Mouse (Mus musculus) heart, postnatal 25 days (tissue): ENCODE data around the gene Pacsin2. TPM values are rescaled to one million over a fixed set of nuclear protein-coding genes. Genes with fewer than 3 reads are reported as not detected.

Experiments
- DNase-seq: peaks from one replicate; pipeline ENCODE4 v3.0.0; 2022; ENCODE audit warnings: low spot score
- intact Hi-C: fragments of 180-260 bp; cut with DNase I; formaldehyde crosslinking; loops from one replicate; pipeline ENCODE4 v1.15.1; 2025
- total RNA-seq, 2 experiments: library from RNA; stranded (reverse); gene quantifications; 2 replicates each; pipeline ENCODE4 v1.2.3; 2021

Pacsin2 gene
- total RNA-seq, 2 experiments from 2014 or later = 179 to 215 TPM

- intact Hi-C loops = no loop called here
- no peak for DNase-seq
Measured at GRCm38 (mm10) chr15:83455637-83456036, 8.8 kb downstream of the Pacsin2 start.

GRCm38 (mm10) chr15:83455034-83455433 is 9.4 kb downstream of the Pacsin2 start:
- intact Hi-C loops = no loop called here
- DNase-seq = no peak

GRCm38 (mm10) chr15:83454419-83454818 is 10.0 kb downstream of the Pacsin2 start:
- intact Hi-C loops = no loop called here
- no peak for DNase-seq

GRCm38 (mm10) chr15:83453879-83454278 is 10.5 kb downstream of the Pacsin2 start:
- no peak for DNase-seq
- intact Hi-C loops = no loop called here

- intact Hi-C loops = no loop called here
- no peak for DNase-seq
Measured at GRCm38 (mm10) chr15:83452219-83452760, 12.1 kb downstream of the Pacsin2 start.

GRCm38 (mm10) chr15:83451621-83452210 is 12.7 kb downstream of the Pacsin2 start:
- intact Hi-C loops = no loop called here
- DNase-seq = peak; percentile 61

- intact Hi-C loops = no loop called here
Measured at GRCm38 (mm10) chr15:83450007-83450406, 14.4 kb downstream of the Pacsin2 start.

GRCm38 (mm10) chr15:83448646-83449045 is 15.8 kb downstream of the Pacsin2 start:
- no peak for DNase-seq
- intact Hi-C loops = no loop called here

More at GRCm38 (mm10) chr15:83450007-83450406, 14.4 kb downstream of the Pacsin2 start:
- no peak for DNase-seq

GRCm38 (mm10) chr15:83447791-83448544 is 16.4 kb downstream of the Pacsin2 start:
- intact Hi-C loops = no loop called here
- no peak for DNase-seq

GRCm38 (mm10) chr15:83445908-83446307 is 18.5 kb downstream of the Pacsin2 start:
- intact Hi-C loops = no loop called here

GRCm38 (mm10) chr15:83445383-83445782 is 19.0 kb downstream of the Pacsin2 start:
- DNase-seq = no peak
- intact Hi-C loops = no loop called here

More at GRCm38 (mm10) chr15:83445908-83446307, 18.5 kb downstream of the Pacsin2 start:
- DNase-seq = no peak

GRCm38 (mm10) chr15:83444425-83444824 is 20.0 kb downstream of the Pacsin2 start:
- intact Hi-C loops = no loop called here
- DNase-seq = no peak

- intact Hi-C loops = no loop called here
- no peak for DNase-seq
Measured at GRCm38 (mm10) chr15:83442495-83443037, 21.8 kb downstream of the Pacsin2 start.

- DNase-seq = no peak
- intact Hi-C loops = no loop called here
Measured at GRCm38 (mm10) chr15:83440726-83441125, 23.7 kb downstream of the Pacsin2 start.

GRCm38 (mm10) chr15:83436541-83436940 is 27.9 kb downstream of the Pacsin2 start:
- intact Hi-C loops = no loop called here
- DNase-seq = no peak

GRCm38 (mm10) chr15:83435324-83436090 is 28.9 kb downstream of the Pacsin2 start:
- DNase-seq = no peak
- intact Hi-C loops = no loop called here

- no peak for DNase-seq
- intact Hi-C loops = no loop called here
Measured at GRCm38 (mm10) chr15:83434692-83435091, 29.7 kb downstream of the Pacsin2 start.

- intact Hi-C loops = loop anchor here (2.0 kb wide), 1 partner anchor 29 kb away; no protein-coding TSS in a partner anchor
- DNase-seq = no peak
Measured at GRCm38 (mm10) chr15:83433344-83433743, 31.1 kb downstream of the Pacsin2 start.

GRCm38 (mm10) chr15:83432231-83433031 is 32.0 kb downstream of the Pacsin2 start:
- intact Hi-C loops = loop anchor here (2.0 kb wide), 1 partner anchor 30 kb away; no protein-coding TSS in a partner anchor
- DNase-seq = peak; percentile 58
